Mouse (Mus musculus): ENCODE measurements around the gene Ak7.

DNA sequence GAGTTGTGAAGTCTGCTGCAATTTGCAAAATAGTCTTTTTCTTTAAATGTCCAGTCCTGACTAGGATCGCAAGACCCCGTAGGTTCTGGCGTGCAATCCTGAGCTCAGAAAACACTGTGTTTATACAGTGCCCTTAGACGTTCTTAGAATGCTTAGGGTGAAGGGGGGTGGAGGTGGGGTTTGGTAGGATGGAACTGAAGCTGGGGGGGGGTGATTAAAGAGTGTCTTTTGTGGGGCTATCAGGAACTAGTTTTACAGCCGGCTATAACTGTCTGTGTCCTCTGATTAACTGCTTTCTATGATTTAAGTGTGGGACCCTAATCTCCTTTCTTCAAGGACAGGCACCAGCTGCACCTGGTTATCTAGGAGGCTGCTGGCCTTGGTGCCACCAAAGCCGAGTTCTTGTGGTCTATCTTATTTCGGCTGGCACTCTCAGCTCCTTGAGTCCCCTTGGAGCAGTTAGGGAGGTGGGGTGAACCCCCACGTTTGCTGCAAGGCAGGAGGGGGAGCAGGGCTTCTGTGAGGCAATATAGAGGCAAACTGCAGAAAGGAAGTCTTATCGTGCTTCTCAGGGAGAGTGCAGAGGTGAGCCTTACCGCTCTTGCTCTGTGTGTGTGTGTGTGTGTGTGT lies 54.2 kb downstream of the Ak7 start:
- TF ChIP-seq TAL1 (IDR thresholded peaks at IDR 0.05; ENCODE audit: low read length) (peak; percentile 59), GATA1 (IDR thresholded peaks at IDR 0.05; ENCODE audit: low read length) (no peak)

Measured in erythroblast, embryonic 14.5 days (primary cell).